Mouse (Mus musculus) urinary bladder, postnatal 4 days (tissue): ENCODE measurements around the gene Ctf1.

ENCODE experiments used
- DNase-seq, 2 experiments: peaks; one replicate each; pipeline ENCODE4 v3.0.0; 2021 to 2022; ENCODE audit warnings: low spot score in 2 of 2

Gene Ctf1

DNA sequence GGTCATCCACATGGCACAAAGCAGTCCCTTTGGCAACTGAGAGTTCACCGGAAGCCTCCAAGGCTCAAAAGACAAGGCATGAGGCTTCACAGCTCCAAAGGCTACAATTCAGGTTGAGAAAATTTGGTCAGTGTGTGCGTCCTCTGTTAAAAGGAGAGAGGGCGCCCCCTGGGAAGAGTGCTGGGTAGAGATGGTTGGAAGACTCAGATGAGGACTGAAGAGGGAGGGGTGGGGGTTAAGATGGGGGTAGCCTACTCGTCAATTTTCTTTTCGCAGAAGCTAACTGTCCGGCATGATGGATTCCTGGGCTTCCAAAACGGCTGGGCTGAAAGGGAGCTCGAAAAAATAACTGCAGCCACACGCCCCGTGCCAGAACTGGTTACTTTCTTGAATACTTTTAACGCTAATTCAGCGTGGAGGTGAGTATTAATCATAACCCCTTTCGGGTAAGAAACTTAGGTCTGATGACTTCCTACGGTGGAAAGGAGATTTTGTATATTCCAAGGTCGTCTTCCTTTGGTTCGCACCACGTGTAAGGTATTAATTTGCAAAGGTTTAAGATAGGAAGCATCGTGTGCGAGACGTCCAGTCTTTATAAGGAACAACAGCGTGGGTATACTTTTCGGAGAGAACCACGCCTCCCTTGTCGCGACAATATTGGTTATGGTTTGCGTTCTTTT lies 32.0 kb downstream of the Ctf1 start, which contains the start of gene Fbxl19:
TSS of gene Fbxl19 (plus strand) at position 178 of the 680 bp plus-strand sequence.
- DNase-seq, result peak; percentile 63 to 75

DNA sequence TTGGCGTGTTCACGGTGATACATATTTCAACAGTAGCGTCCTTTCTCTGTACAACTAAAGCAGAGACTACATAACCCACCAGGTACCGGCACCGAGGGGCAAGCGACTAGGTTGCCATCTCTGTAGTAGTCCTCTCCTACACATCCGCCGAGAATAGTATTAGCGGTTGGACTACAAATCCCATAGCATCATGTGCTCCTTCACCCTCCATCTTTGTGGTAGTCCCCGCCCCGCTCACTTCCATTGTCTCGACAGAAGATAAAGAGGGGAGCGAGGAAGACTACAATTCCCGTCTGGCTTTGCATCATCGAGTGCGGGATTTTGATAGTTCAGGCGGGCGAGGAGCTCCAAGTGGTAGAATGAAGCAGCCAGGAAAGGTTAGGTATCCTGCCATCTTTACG lies 32.7 kb downstream of the Ctf1 start:
- DNase-seq, result peak; percentile 89 to 91

DNA sequence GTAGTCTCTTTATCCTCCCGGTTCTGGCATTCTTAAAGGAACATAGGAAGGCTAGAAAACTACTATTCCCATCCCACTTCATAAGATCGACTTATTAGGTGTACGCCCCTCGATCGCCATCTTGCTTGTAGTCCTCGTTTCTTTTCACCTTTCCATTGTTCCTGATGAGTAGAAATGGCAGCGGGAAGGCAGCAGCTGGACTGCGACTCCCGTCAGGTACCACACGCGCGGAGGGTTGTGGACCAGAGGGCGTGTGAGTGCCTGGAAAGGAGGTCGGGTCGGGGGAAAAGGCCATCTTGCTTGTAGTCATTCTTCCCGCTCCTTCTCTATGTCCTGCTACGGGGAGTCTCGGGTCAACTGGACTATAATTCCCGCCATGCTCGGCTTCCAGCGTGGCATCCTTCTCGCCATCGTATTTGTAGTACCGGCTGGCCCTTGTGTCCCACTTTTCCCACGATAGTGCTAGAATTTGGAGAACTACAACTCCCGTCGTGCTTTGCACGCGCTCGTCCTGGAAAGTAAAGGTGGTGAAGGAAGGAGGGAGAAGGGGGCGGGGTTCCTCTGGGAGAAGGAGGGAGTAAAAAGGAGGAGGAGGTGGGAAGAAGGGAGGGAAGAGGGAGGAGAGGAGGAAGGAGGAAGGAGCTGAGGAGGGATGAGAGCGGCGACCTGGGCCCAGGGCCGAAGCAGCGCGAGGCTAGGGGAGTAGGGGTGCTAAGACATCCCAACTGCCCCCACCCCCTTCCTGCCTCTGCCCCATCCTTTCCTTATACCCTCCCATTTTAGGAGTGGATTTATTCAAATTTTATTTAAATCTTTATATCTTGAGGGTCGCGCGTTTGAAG lies 33.3 kb downstream of the Ctf1 start:
- DNase-seq, result peak; percentile 93 to 94

DNA sequence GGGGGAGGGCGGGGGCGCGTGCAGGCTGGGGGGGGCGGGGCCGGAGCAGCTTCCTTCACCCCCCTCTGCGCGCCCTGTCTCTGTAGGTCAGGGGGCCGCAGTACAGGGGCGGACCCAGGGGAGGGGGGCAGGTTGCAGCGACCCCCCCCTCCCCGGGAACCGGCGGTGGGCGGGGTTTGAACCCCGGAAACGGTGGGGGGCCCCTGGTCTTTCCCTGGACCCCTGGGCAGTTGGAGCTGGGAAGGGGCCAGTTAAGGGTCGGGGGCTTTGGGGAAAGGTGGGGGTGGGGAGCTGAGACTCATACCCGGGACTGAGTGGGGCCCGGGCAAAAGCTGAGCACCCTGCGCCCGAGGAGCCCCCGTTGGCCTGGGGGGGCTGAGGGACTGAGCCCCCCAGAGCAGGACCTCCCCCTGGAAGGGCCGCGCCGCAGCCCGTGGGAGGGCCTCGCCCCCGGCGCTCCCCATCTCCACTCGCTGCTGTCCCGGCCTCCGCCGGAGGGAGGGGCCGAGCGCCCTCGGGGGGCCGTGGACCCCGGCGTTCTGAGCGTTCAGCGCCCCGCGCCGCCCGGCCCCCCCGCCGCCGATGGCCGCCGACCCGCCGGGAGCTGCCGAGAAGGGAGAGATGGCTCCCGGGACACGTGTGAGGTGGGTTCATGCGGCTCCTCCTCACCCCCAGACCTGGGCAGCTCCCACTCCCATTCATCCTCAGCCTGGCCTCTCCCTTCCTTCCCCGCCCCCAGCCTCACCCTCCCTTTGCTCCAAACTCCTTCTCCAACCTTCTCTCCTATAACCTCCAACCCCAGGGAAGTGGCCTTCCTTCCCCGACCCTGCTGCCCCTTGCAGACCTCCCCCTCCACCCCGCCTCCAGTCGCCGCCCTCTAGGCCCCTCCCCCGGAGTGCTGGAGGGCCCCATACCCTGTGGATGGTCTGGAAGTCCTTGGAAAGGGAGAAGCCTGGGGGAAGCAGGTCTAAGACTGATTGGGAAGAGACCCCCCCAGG lies 34.3 kb downstream of the Ctf1 start:
- DNase-seq, result peak in 1 of 2 experiments; percentile 47

DNA sequence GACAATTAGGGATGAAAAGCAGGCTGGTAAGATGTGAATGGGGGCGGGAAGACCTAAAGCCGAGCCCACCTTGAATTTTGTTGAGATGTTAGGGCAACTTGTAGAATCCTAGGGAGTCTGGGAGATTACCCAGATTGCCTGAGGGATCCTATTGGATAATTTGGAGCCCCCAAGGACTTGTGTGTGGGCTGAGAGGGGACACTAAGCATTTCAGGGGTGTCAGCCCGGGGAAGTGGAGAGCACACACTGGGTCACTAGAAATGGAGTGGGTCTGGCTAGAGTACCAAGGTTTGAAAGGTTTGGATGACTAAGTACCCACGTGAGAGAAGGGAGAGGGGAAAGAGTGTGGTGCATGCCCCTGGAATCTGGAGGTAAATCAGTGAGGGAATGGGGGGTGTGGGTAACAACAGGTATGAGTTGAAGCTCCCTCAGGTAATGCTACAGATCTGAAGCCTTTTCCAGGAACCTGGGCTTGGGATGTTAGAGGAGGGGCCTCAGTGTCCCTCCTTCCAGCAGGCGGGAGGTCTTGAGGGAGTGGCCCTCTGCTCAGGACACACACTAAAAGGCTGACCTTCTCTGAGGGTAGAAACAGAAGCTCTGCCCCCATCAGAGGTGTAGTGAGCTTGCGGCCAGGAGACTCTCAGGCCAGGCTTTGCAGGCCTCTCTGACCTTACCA lies 35.2 kb downstream of the Ctf1 start:
- no peak for DNase-seq

DNA sequence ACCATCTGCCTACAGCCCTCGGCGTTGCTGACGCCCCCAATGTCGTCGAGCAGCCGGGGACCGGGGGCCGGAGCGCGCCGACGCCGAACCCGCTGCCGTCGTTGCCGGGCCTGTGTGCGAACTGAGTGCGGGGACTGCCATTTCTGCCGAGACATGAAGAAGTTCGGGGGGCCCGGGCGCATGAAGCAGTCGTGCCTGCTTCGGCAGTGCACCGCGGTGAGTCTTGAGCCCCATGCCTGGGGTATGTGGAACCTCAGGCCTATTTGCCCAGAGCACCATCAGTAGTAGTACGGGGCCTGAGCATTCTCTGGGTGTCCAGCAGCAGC lies 35.7 kb downstream of the Ctf1 start:
- no peak for DNase-seq

DNA sequence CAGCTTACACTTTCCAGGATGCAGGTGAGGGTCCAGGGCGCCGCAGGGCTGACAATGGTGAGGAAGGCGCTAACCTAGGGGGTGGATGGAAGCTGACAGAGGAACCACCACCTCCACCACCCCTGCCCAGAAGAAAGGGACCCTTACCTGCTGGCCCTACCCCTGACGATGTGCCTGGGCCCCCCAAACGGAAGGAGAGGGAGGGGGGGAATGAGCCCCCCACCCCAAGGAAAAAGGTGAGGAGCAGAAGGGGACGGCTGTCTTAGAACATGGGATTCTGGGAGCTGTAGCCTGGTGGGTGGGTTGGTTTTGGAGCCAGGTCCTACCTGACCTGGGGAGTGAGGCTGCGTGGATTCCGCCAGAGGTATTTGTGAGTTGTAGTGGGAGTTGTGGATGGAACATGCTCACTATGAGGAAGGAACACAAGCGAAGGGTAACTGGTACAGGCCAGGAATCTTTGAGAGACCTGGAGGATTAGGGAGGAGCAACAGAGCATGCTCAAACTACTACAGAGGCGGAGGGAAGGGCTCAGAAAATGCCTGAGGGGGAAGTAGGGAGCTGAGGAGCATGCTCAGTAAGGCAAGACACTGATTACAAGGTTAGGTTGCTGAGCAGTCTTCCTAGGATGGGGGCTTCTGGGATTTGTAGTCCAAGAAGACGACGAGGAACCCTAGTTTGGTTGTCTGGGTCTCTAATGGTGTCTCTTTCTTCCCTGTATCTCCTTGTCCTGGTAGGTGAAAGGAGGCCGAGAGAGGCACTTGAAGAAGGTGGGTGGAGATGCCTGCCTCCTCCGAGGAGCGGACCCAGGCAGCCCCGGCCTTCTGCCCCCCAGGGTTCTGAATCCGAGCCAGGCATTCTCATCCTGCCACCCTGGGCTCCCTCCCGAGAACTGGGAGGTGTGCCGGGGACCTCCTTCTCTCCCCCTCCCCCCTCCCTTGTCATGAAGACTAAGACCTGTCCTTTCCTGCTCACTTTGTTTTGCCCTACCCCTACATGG lies 37.9 kb downstream of the Ctf1 start:
- no peak for DNase-seq

DNA sequence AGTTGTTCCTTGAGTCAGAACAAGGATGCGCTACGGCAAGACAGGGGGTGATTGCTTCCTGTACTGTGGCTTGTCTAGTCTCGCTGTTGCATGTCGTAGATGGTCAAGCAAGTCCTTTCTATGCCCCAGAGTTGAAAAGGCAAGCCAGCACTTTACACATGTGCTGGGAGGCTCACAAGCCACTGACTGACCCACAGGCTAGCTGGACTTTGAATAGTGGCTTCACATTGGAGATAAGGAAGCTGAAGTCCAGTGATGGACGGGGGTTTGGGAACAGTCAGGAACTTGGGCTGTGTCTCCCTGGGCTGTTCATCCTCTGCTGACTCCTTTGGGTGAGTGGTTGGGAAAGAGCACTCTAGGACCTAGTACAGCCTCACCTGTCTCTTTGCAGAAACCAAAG lies 39.1 kb downstream of the Ctf1 start:
- DNase-seq, result no peak

DNA sequence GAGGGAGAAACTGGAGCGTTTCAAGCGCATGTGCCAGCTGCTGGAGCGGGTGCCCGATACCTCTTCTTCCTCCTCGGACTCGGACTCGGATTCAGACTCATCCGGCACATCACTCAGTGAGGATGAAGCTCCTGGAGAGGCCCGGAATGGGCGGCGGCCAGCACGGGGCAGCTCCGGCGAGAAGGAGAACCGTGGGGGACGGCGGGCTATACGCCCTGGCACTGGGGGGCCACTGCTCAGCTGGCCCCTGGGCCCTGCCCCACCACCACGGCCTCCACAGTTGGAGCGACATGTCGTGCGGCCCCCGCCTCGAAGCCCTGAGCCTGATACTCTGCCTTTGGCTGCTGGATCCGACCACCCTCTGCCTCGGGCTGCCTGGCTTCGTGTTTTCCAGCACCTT lies 39.5 kb downstream of the Ctf1 start:
- no peak for DNase-seq

DNA sequence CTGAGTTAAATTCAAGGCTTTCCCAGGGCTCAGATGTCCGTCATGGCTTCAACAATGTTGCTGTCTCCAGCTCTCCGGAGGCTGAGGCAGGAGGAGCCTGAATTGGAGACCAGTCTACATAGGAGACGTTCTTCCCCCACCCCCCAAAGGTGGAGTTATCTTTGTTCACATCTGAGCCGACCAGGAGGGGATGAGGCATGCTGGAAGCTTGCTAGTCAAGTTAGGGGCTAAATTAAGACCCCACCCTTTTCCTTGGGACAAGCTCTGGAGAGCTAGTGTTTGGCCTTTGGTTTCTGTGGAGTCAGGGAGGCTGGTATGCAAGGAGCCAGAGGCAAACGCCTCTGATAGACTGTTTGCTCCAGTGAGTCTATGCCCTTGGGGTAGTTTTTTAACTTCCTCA lies 40.6 kb downstream of the Ctf1 start:
- no peak for DNase-seq

DNA sequence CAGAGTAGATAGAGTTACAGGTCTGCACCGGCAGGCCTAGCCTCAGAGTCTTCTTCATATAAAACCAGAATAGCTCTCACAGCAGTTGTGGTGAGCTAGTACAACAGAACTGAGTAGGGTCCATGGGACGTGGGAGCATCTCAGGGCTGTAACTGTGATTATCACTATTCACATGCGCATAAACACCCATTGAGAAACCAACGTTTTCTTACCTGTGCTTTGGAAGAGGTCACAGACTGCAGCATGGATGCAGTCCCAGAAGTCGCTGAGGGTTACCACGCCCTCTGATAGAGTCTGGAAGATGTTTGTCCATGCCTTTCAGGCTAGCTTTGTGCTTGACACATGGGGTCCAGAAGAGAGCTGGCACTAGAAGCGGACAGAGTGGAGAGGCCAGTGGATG lies 41.2 kb downstream of the Ctf1 start:
- no peak for DNase-seq

DNA sequence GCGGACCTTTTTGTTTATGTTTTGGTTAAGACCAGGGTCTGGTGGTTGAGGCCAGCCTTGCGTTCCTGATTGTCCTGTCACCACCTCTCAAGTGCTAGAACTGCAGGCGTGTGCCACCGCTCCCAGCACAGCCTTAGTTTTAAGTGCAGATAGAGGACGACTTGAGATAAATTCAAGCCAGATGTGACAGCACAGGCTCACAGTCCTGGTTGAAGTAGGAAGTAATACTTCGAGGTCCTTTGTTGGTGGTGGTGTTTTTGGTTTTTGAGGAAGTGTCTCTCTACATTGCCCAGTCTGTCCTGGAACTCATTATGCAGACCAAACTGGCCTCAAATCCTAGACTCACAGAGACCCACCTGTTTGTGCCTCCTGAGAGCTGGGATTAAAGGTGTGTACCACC lies 47.2 kb downstream of the Ctf1 start:
- DNase-seq, result no peak

DNA sequence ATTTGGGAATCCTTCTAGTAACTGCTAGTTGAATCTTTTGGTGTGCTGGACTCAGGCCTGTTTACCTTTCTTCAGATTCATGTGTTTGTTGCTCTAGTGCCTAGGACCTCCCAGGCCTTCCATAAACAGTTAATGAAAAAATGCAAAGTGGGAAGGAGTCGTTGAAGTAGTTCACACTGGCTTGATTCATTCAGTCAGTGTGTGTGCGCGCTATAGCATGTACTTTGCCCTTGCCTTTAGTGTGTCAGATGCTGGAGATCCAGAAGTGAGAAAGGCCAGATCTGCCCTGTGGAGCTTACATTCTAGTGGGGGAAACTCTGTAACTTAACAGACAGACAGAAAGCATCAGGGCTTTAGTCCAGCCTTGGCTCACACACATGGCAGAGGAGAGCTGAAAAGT lies 47.9 kb downstream of the Ctf1 start:
- DNase-seq, result no peak

DNA sequence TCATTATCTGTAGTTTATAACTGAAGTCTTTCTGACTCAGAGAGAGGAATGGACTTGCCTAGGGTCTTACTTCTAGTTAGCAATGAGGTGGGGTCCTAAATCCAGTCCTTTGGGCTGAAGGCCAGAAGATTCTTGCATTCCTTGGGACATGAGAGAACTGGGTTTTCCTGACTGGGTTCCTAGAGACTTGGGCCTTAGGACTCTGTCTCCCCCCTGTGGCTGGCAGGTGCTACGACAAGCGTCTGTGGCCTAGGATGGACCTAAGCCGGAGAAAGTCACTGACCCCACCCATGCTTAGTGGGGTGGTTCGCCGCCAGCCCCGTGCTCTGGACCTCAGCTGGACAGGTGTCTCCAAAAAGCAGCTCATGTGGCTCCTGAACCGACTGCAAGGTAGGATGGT lies 48.5 kb downstream of the Ctf1 start:
- peak; percentile 59 to 76 for DNase-seq

DNA sequence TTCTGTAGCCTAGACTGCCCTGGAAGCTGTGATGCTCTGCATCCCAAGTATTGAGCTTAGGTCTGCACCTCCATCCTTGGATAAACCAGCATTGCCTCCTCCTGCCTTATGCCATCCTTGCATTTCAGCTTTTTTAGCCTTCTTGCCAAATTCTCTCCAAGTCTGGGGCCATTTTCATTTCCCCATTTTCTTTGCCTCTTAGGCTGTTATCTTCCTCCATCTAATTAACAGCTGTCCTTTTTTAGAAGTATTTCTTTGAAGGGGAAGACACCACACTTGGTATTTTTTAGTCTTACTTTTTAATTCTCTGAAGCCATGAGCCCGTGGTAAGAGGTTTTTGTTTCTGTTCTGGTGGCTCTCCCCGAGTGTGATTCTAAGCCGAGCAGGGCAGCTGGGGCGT lies 51.1 kb downstream of the Ctf1 start:
- no peak for DNase-seq

DNA sequence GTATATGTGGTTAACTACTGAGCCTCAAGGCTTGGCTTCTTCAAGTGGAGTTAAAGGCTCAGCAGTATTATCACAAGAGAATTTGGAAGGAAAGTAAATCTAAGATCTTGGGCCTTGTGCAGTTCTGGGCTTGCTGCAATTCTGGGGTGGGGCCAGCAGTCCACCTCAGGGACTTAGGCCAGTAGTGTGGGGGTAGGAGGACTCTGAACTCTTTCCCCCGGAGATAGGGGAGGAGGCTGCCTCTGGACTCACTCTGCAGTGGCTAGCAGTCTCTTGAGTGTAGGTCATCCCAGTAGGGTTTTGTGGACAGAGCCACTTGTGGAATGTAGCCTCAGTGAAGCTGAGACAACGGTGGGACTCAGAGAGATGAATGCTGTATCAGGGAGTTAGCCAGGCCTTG lies 53.2 kb downstream of the Ctf1 start:
- DNase-seq, result no peak

DNA sequence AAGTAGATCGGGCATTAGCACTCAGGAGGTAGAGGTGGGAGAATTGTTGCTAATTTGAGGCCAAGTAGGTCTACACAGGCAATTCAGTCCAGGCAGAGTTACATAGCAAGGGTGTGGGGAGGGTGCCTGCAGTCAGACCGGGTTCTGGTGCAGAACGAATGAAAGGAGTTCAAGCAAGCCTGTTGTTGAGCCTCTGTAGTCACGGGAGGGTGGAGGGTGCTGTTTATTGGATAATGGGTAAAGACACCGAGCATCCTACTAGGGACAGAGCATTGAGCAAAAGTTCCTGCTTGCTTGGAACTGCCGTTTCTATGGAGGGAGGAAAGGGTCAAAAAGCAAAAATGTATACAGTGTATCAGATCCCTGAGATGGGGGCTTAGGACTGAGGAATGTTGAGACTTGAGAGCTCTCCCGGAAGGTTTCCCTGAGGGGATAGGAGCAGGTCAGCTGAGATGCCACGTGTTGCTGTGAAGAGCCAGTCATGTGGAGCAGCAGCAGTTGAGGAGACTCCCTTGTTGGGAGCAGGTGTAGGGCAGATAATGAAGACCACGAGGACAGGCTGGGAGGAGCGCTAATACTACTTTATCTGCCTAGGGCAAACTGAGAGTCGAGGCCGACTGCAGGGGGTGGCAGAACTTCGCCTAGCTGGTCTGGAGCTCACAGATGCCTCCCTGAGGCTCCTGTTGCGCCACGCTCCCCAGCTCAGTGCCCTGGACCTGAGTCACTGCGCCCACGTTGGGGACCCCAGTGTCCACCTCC lies 54.5 kb downstream of the Ctf1 start:
- DNase-seq, result no peak
